Mouse (Mus musculus) adrenal gland, adult 18-20 months (tissue): Measurements from ENCODE around the gene Gng7. TPM values are rescaled to one million over a fixed set of nuclear protein-coding genes. Genes with fewer than 3 reads are reported as not detected.
A peak's percentile ranks its signal among the peaks of the same experiment; 100 is the strongest.

Source experiments
- DNase-seq, 2 experiments: peaks; one replicate each; pipeline ENCODE4 v3.0.0; 2021 to 2022; ENCODE audit warnings: low spot score in 2 of 2
- total RNA-seq, 2 experiments: library from RNA; stranded (reverse); gene quantifications; 1 replicate in 1 of 2; 2 replicates in 1 of 2; pipeline ENCODE4 v1.2.3; 2021

The Gng7 gene
- total RNA-seq, 2 experiments from 2014 or later: 7.0 to 11.1 TPM

DNA sequence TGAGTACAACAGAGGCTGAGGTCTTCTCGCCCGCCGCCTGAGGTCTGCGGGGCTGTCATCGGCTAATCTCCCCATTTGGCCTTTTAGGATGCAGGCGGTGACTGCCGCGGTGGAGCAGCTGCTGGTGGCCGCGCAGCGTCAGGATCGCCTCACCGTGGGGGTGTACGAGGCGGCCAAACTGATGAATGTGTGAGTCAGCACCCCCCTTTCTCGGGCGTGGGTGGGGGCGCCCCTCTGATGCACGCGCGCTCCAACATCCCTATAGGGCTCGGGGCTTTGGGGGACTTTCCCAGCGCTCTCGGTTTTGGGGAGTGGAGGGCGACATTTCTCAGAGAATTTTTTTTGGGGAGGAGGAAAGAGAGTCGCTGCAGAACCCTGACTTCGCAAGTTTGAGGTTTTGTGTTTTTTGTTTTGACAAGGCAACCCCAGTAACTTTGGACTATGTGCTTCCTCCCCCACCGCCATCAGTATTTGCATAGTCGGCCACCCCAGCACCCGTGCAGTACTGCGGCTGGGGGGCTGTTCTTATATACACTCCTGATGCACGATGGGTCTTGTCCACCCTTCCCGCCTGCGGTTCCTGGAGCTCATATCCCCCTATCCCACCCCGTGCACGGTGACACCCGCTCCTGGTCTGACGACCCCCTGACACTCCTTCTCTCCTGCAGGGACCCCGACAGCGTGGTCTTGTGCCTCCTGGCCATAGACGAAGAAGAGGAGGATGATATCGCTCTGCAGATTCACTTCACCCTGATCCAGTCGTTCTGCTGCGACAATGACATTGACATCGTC lies 84.2 kb downstream of the Gng7 start:
- peak in 1 of 2 experiments; percentile 58 for DNase-seq

DNA sequence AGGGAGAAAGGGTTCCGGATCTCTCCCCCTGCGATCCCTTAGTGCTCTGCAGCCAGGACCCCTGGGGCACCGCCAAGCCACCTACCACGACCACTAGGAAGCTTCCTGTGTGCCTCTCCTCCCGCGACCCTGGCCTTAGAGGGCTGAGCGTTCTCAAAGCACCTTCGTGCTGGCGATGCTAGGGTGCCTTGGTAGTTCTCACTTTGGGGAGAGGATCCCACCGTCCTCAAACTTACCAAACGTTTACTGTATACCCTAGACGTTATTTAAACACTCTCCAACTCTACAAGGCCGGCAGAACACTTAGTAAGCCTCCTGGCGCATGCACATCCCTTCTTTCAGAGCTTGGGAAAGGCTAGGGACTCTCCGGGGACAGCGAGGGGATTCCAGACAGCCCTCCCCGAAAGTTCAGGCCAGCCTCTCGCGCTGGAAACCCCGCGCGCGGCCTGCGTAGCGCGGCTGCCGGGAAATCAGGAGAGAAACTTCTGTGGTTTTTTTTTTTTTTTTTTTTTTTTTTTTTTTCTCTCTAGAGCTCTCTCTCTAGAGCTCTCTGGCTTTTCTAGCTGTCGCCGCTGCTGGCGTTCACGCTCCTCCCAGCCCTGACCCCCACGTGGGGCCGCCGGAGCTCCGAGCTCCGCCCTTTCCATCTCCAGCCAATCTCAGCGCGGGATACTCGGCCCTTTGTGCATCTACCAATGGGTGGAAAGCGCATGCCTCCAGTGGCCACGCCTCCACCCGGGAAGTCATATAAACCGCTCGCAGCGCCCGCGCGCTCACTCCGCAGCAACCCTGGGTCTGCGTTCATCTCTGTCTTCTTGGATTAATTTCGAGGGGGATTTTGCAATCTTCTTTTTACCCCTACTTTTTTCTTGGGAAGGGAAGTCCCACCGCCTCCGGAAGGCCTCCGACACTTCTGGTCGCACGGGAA lies 85.2 kb downstream of the Gng7 start, which contains the start of gene Gadd45b:
Gene Gadd45b, plus strand, starts transcription at position 775 of the 928 bp plus-strand sequence.
- DNase-seq: peak; percentile 96 to 97

DNA sequence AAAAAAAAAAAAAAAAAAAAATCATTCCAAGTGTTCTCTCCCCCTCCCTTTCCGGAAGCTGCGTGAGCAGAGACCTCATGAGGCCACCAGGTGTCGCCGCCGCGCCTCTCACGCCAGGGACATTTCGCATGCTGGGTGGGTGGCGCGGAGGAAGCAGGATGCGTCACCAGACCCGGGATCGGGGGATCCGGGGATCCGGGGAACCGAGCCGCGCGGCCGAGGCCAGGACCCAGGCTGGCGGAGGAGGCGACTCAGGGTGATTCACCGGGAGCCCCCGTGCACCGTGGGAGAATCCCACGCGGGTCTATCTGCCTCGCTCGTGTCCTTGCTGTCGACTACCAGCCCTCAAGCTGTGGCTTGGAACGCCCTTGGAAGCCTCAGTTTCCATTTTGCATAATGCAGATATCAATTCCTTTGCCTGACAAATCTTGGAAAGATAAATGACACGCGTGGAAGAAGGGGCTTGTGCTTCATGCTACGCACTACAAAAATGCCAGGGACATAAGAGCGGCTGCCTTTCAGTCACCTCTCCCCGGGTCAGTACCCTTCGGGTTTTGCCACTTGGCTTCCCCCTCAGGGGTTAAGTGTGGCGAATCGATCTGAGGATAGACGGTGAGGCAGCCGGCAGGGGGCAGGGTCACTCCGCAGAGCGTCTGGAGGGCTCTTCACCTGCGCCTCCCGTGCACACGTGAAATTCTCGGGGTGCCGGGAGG lies 86.0 kb downstream of the Gng7 start:
- peak; percentile 88 to 92 for DNase-seq

DNA sequence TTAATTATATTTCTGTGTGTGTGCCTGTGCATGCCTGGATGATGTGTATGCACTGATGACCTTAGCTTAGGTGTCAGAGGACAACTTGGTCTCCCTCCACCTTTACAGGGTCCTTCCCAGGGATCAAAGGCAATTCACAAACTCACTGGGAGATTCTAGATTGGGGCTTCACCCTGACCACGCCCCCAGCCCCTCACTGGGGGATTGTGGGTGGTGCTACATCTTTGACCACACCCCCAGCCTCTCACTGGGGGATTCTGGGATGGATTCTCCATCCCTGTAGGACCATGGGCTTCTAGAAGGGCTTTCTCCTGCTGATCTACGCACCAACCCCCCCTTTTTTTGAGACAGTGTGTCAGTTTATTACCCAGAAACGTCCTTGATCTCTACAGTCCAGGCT lies 89.3 kb downstream of the Gng7 start:
- no peak for DNase-seq

DNA sequence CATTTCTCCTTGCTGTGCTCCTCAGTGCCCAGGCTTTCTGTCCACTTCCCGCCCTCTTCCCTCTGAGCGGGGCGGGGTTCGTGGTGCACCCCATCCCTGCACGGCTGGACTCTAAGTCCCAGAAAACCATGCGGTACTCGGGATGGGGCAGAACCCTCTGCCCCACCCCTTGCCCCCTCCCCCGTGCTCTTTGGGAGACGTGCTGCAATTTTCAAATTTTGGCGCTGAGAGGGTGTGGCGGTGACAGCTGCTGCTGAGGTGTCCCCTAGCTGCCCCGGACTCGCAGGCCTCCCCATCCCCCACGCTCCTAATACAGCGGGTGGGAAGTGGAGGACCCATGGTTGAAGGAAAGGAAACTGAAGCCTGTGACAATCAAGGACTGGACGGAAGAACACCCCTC lies 92.8 kb downstream of the Gng7 start:
- no peak for DNase-seq

DNA sequence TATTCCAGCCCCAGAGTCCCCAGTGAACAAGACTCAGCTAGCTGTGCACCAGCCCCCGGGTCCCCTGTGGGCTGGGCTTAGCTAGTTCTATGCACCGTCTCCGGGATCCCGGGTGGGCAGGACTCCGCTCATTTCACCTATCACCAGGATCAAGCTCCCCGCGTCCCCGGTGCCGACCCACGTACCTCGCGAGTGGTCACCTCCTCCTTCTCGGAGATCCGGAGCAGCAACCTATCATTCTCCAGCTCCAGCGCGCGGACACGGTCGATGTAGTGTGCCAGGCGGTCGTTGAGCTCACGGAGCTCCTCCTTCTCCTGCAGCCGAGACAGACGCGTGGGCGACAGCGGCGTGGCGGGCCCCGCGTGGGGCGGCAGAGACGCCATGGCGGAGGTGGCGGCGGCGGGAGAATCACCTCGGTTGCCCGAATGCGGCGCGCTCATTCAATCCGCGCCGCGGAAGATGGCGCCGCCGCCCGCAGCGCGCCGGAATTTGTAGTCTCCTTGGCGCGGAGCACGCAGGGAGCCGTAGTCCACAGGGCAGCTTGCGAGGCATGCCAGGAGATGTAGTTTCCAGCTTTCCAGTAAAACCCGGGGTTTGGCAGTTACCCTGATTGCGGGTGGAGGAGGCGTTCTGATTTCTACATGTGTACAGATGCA lies 96.8 kb downstream of the Gng7 start, which contains the start of gene Lmnb2:
Gene Lmnb2, minus strand, starts transcription at position 467 of the 656 bp plus-strand sequence.
- peak; percentile 62 to 72 for DNase-seq

DNA sequence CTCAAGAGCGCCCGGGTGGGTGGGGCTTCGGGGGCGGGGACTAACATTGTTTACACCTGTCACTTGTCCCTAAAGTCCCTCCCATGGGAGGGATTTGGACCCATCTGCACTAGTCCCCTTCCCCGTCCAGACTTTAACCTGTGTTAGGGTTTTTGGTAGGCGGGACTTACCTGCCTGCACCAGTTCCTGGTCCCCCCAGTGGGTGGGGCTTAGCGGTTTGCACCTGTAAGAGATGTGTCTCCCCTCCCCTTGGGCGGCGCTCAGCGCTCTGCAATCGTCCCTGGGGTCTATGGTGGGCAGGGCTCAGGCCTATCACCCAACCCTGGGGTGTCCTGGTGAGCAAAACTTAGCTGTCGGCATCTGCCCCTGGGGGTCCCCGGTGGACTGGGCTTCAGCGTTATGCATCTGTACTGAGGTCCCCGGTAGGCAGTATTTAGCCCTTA lies 97.4 kb downstream of the Gng7 start:
- no peak for DNase-seq

DNA sequence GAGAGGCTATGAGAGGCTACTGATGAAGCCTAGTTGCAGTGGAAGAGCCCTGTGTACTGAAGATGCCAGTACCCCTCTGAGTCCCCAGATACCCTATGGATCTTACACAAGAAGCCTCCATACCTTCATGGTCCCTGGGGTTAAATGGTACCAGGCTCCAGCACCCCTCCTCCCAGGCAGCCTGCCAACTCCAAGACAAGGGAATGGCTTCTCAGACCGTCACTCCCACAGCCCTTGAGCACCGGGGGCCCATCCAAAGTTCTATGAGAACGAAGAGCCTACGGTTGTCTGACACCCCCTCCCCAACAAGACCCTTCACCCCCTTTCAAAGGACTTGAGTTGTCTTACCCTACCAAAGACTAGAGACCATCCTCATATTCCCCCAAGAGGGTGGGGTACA lies 99.0 kb downstream of the Gng7 start:
- DNase-seq: no peak

DNA sequence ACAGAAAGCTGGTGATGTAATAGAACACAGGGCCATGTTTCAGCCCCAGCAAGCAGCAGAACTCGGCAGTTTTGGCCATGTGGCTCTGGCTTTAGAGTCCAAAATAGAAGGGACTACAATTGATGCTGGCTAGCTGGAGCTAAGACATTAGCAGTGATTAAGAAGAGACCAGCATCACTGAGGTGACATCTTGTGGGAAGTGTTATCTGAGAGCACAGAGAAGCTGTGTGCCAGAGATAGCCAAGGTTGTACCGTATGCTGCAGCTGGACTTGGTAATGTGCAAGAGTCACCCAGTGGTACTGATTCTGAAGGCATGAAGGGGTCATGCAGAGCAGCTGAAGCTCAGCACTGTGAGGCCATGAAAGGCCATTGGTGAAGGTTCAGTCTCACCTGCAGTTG lies 99.5 kb downstream of the Gng7 start:
- DNase-seq: no peak

DNA sequence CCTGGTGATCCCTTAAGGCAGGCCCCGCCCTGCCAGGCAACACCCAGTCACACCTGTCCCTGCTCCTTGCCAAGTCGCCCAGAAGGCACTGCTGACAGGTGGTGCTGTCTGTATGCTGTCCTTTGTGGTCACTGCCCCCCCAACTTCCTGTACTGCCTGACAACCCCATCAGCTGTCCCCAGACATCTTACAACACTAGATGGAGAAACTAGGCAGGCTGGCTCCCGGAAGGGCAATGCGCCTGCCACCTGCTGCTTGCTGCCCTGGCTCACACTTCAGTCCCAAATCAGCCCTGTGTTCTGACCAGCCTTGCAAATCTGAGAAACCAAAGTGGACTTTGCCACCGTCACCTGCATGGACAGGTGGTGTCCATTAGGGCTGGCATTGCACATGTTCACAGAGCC lies 100.5 kb downstream of the Gng7 start:
- DNase-seq: no peak

DNA sequence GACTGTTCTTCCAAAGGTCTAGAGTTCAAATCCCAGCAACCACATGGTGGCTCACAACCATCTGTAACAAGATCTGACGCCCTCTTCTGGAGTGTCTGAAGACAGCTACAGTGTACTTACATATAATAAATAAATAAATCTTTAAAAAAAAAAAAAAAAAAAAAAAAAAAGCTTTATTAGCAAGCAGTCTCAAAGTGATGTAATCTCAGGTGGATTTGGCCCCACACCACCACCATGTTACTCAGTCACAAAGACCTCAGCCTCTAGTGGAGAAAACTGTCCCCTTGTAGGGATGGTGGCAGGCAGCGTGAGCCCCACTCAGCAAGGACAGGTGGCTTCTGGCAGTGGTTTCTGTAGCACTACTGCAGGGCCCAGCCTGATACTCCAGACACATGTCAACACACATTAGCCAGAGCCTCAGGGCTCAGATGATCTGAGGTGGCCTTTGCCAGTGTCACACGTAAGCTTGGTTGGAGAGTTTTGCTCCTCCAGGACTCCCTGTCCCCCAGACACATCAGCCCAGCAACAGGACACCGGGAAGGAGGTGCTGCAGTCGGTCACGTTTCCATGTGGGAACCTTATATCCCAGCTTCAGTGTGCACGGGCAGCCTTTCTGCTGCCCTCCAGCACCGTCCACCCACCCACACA lies 101.3 kb downstream of the Gng7 start:
- no peak for DNase-seq

DNA sequence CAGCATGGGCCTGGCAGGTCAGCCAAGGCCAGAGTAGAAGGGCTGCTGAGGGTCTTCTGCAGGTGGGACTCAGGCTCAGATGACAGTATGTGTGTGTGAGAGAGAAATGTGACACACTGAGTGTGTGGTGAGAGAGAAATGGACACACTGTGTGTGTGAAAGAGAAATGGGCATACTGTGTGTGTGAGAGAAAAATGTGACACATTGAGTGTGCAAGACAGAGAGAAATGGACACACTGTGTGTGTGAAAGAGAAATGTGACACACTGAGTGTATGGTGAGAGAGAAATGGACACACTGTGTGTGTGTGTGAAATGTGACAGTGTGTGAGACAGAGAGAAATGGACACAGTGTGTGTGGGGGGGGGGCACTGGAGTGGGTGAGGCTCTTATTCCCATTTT lies 102.9 kb downstream of the Gng7 start:
- no peak for DNase-seq

DNA sequence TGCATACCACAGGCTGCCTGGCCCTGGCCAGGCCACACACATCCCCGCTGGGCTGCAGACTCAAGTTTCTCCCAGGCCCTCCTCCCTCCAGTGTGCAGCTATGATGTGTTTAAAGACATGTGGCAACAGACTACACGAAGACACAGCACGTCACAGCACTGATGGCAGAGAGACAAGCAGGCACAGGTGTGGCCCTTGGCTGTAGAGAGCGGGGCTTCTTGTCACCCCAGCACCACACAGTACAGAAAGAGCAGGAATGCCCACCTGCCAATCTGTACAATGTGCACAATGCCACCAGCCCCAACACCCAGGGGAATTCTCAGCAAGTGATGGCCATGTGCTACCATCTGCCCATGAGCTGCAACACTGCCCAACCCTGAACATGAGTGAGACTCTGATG lies 103.4 kb downstream of the Gng7 start:
- DNase-seq: no peak

DNA sequence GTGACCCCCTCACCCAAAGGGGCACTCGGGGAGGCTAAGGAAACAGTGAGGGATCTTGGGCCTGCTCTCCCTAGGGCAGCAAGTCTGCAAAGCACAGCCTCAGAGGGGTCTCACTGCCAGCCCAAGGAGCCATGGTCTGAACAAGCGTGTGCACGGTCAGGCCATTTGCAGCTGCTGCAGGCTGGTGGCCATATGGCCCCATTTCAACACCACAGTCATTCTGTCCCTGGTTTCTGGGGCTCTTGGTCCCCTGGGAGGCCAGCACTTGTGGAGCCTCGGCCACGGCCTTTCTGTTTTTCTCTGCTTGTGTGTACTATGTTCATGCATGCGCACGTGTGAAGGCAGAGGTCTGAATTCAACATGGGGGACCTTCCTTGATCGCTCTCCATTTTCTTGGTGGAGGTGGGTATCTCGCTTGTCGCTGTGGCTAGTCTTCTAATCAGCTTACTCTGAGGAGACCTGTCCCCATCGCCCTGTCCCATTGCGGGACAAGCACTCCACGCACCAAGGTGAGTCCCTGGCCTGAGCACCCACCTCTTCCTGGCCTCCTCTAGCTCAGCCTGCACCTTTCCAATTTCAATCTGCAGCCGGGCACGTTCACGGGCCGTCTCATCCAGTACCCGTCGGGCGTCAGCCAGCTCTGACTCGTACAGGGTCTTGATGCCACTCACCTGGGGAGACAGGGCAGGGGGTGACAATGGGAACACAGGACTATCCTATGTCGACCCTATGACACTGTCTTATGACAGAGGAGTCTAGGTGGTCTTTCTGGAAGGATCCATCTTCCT lies 105.2 kb downstream of the Gng7 start:
- DNase-seq: no peak

DNA sequence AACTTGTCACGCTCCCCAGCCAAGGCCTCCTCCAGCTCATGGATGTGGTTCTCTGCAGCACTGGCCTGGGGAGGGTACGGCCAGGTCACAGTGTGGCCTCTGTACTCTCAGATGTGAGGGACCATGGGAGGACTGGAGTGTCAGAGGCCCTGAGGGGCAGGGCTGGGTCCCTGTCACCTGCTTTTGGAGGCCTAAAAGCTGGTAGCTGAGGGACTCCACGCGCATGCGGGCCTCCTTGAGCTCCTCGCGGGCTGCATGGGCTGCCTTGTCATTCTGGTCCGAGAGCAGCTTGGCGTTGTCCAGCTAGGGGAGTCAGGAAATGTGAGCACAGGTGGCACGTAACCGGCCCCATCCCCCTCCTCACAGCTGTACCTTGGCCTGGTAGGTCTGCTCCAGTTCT lies 110.0 kb downstream of the Gng7 start:
- DNase-seq: no peak

DNA sequence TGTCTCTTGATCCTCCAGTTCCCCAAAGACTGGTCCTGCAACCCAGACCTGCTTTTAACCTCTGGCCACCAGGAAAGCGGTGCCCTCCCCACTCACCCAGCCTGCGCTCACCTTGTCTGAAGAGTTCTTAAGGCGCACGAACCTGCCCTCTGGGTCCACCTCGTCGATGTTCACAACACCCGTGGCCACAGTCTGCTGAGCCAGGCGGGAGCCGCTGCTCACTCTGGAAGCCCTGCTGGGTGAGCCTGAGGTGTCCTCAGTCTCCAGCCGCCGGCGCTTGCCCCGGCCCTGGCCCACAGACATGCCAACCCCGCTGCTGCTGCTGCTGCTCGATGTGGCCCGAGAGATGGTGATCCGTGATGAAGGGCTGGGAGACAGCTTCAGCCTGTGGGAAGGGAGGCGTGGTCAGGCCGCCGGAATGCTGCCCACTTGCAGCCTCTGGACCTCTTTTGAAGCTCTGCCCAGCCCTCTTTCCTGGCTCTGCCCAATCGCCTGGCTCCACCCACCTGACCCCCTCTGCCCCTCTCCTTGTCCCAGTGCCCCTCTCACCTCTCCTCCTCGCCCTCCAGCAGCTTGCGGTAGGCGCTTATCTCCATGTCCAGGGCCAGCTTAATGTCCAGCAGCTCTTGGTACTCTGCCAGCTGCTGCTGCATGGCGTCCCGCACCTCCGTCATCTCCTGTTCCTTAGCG lies 110.6 kb downstream of the Gng7 start:
- DNase-seq: no peak

DNA sequence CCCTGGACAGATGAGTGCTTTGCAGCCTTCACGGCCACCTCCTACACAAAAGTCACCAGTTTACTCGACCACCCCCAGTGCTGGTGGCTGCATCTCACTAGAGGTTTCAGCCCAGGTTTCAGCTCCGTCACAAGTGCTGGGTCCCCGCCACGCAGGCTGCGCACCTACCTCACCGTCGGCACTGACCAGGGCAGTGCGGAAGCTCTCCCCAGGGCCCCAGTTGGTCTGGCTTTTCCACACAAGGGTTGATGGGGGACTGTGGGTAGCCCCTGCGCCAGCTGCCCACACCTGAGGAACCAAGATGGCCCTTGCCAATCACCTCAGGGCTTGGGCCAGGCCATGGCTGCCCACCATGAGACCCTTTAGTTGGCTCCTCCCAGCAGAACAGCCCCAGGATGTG lies 111.5 kb downstream of the Gng7 start:
- DNase-seq: no peak

DNA sequence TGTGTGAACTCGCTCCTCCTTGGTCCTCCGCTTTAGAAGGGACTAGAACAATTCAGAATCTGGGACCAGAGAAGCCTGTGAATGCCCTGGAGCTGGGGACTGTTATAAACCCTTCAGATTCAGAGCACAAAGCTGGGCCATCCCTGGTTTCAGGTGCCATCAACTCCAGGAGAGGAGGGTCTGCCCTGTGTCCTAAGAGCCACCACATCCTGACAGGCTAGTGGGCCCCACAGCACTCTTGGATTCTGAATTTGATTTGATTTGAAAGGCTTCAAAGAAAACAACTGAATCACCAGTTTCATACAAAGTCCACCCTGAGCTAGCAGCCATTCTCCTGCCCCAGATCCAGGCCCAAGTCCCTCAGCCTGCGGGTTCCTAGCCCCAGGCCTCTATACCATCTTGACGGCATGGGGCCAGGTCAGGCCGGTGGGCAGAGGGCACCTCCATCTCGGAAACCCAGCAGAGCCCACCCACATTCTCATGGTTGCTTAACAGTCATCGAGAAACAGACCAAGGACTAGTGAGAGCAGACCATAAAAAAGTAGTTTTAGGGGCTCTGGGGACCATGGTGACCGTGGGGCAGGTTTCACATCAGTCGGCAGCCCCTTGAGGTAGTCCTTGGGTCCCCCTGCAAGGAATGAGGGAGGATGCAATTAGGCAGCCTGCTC lies 112.3 kb downstream of the Gng7 start:
- no peak for DNase-seq
